In the genomic region with DNA sequence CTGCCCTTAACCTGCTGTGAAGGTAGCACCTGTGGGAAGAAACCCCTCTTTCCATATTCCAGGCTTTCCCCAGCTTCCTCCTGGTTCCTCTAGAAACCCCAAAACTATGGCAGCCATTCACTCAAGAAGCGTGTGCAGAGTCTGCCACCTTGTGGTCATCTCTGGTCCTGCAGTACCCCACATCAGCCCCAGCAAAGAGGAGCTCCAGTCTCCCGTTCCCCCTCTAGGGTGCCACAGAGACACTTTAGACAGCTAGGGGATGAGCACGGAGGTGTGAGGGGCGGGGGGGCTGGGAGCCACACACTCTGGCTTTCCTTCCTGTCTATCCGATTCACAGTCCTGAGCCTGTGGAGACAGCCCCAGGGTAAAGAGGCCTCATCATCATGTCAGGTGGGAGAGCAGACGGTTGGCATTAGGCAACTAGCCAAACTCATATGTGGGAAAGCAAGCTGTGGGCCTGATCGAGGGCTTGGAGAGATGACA, we compare ENCODE assay signal across 8 mouse cellular contexts.
DNase-seq lines count a peak whose midpoint lies in the region; ATAC-seq and TF ChIP-seq lines count a peak whose summit lies in the region.

No protein-coding gene starts in this region.

- no peaks in the 10 kb centered on the region for H3K9me3 ChIP-seq in heart, embryonic 16.5 days (replicated peaks; ENCODE audit: control insufficient read depth, low read length)

- no peaks in the 10 kb centered on the region for H3K36me3 ChIP-seq in heart, embryonic 16.5 days (ENCODE audit: control insufficient read depth, insufficient read depth)

- peak; percentile 84 for TF ChIP-seq CTCF in bone marrow, adult 2 months (IDR thresholded peaks at IDR 0.05; ENCODE audit: control insufficient read depth, insufficient read depth, low read length)
- TF ChIP-seq CTCF in lung, adult 2 months (IDR thresholded peaks at IDR 0.05; ENCODE audit: insufficient read depth, low read length): peak; percentile 88

- TF ChIP-seq POLR2A in bone marrow, adult 2 months (IDR thresholded peaks at IDR 0.05; ENCODE audit: borderline replicate concordance, control insufficient read depth, low read depth, low read length): no peak
- no peak for TF ChIP-seq POLR2A in lung, adult 2 months (IDR thresholded peaks at IDR 0.05; ENCODE audit: borderline replicate concordance, extremely low read depth, low read depth, low read length)

- WGBS in bone marrow, adult 2 months: 15% methylated on average over 7 of the region's 7 CpGs
- whole genome bisulfite sequencing in heart, embryonic 16.5 days: 13% methylated on average over 7 of the region's 7 CpGs
- WGBS in lung, adult 2 months: 17% methylated on average over 7 of the region's 7 CpGs

- no peak overlapping the region for H3K4me3 ChIP-seq in bone marrow, adult 2 months (replicated peaks; ENCODE audit: control insufficient read depth, low read depth, low read length)
- no peak overlapping the region for H3K4me3 ChIP-seq in heart, embryonic 16.5 days (ENCODE audit: low read length)
- no peak overlapping the region for H3K4me3 ChIP-seq in lung, adult 2 months (replicated peaks; ENCODE audit: extremely low read depth, low read depth, low read length)

- 0 out of 2 replicates have a peak overlapping the region, but pooled peaks have one; percentile 31 for H3K4me2 ChIP-seq in heart, embryonic 16.5 days (ENCODE audit: low read depth, low read length)

- peak; percentile 65 for ATAC-seq in erythroblast, adult 5-6 weeks (replicated peaks; ENCODE audit: low FRiP score, poor library complexity, severe bottlenecking)
- no peak for ATAC-seq in heart, embryonic 16.5 days (replicated peaks; ENCODE audit: extremely low read depth, insufficient read depth, low FRiP score)

- peaks cover 14% of the 10 kb centered on the region for H3K27me3 ChIP-seq in heart, embryonic 16.5 days (ENCODE audit: control insufficient read depth, insufficient read depth, low read length)

- H3K4me1 ChIP-seq in bone marrow, adult 2 months (ENCODE audit: control insufficient read depth, insufficient read depth, low read length): no peaks in the 10 kb centered on the region
- 0 out of 2 replicates have a peak, but pooled peaks cover 4% of the 10 kb centered on the region for H3K4me1 ChIP-seq in heart, embryonic 16.5 days (ENCODE audit: control insufficient read depth, insufficient read depth, low read length)
- H3K4me1 ChIP-seq in lung, adult 2 months (ENCODE audit: control insufficient read depth, insufficient read depth, low read length): no peaks in the 10 kb centered on the region

- peak; percentile 18 to 20 for DNase-seq in CD8-positive naive resting alpha-beta T cell, adult 2 months (ENCODE audit: low read depth in 2 of 2, low spot score in 2 of 2)
- DNase-seq in kidney, postnatal 4 days: peak; percentile 88 to 89
- peak; percentile 63 for DNase-seq in lung, adult 2 months
- peak; percentile 54 for DNase-seq in ovary, postnatal 10 days (ENCODE audit: low spot score)
- peak; percentile 65 for DNase-seq in thymus, postnatal 14 days

- no peak overlapping the region for H3K9ac ChIP-seq in heart, embryonic 16.5 days (ENCODE audit: low read length)

- H3K27ac ChIP-seq in bone marrow, adult 2 months (ENCODE audit: control insufficient read depth, insufficient read depth, low read depth, low read length, poor library complexity): no peak overlapping the region
- H3K27ac ChIP-seq in heart, embryonic 16.5 days (ENCODE audit: low read length): no peak overlapping the region

Comparison
In these comparisons a context has a peak if more than half of its experiments do, and no peak if none do; other contexts are left out.
1. DNase-seq: peak in every context shown above with its lines; median percentile 88 in kidney, postnatal 4 days; 65 in thymus, postnatal 14 days; 63 in lung, adult 2 months; 54 in ovary, postnatal 10 days; 19 in CD8-positive naive resting alpha-beta T cell, adult 2 months.